Comparison of ENCODE assay signal across 9 mouse cellular contexts in the genomic region with DNA sequence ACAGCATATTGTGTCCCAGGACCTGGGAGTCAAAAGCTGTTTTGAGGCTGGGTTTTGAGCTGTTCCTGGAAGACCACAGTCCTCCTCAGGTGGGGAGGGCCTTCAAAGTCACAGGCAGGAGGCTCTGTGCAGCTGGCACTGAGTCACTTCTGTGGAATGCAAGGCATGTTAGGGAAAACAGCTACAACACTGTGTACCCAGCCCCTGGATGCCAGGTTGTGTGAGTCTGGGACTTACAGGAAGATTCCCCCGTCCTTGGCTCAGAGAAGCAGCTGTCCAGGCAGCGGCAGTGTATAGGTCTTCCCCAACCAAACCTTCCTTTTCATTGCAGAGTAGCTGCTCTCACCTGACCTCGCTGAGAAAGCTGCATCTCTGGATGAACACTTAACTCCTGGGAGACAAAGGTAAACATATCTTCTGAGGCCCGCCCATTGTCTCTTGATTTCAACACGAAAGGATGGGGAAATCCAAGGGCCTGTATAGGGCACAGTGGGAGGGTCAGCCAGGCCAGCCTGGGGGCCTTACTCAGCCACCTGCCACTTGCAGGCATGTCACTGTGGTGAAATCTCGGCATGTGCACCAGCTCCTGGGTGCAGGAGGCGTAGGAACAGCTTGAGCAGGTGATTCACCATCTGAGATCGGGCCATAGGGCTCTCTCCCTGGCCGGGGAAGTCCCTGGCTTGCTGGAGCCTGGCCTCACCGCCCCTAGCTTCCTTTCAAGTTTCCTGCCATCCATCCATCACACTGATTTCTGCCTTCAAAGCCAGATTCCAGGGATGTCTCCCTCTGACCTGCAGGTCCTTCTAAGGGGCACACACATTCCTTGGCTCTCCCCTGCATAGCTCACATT.
DNase-seq lines count a peak whose midpoint lies in the region; ATAC-seq and TF ChIP-seq lines count a peak whose summit lies in the region.
"Had no signal": no experiment of that assay in that cellular context is flagged by ENCODE, and none has a peak within 500 bp of the region (broad histone marks: within the 10 kb centered on the region; RNA-seq: fewer than 3 reads in every experiment).

No protein-coding gene starts in this region.

- WGBS in forebrain, embryonic 11.5 days: 26% methylated on average over 10 of the region's 10 CpGs
- 32% methylated on average over 10 of the region's 10 CpGs for WGBS in forebrain, embryonic 16.5 days
- 11% methylated on average over 10 of the region's 10 CpGs for WGBS in lung, postnatal 0 days

- no peak overlapping the region for H3K27ac ChIP-seq in forebrain, embryonic 11.5 days (ENCODE audit: low read depth, low read length)
- H3K27ac ChIP-seq in forebrain, embryonic 16.5 days (ENCODE audit: low read length): no peak overlapping the region
- H3K27ac ChIP-seq in lung, postnatal 0 days (ENCODE audit: low read length): peak overlapping the region; percentile 66
- H3K27ac ChIP-seq: neural tube, embryonic 12.5 days had no signal

- TF ChIP-seq EP300 in lung, postnatal 0 days (IDR thresholded peaks at IDR 0.05): peak; percentile 59

- no peaks in the 10 kb centered on the region for H3K36me3 ChIP-seq in forebrain, embryonic 11.5 days (ENCODE audit: control insufficient read depth, insufficient read depth, low read length)
- H3K36me3 ChIP-seq in forebrain, embryonic 16.5 days (ENCODE audit: control insufficient read depth, insufficient read depth): no peaks in the 10 kb centered on the region
- H3K36me3 ChIP-seq in lung, postnatal 0 days (ENCODE audit: insufficient read depth, low read length): no peaks in the 10 kb centered on the region
- H3K36me3 ChIP-seq: neural tube, embryonic 12.5 days had no signal

- ATAC-seq in forebrain, embryonic 11.5 days (replicated peaks; ENCODE audit: low FRiP score): no peak
- ATAC-seq in forebrain, embryonic 16.5 days: no peak
- peak; percentile 84 for ATAC-seq in lung, postnatal 0 days
- no peak for ATAC-seq in megakaryocyte-erythroid progenitor cell, adult 5-6 weeks (replicated peaks; ENCODE audit: low FRiP score, low TSS enrichment, poor library complexity, severe bottlenecking)

- H3K4me2 ChIP-seq in forebrain, embryonic 11.5 days (ENCODE audit: low read depth, low read length, severe bottlenecking): no peak overlapping the region
- H3K4me2 ChIP-seq in forebrain, embryonic 16.5 days (ENCODE audit: low read length): no peak overlapping the region
- H3K4me2 ChIP-seq in lung, postnatal 0 days (replicated peaks; ENCODE audit: low read depth, low read length): peak overlapping the region; percentile 28
- H3K4me2 ChIP-seq: neural tube, embryonic 12.5 days had no signal

- H3K4me1 ChIP-seq in forebrain, embryonic 11.5 days (replicated peaks; ENCODE audit: control insufficient read depth, insufficient read depth, low read length): peaks cover 6% of the 10 kb centered on the region; the same call in 1 of the 2 replicates
- H3K4me1 ChIP-seq in forebrain, embryonic 16.5 days (replicated peaks; ENCODE audit: control insufficient read depth, insufficient read depth, low read length): peaks cover 5% of the 10 kb centered on the region; the same call in 1 of the 2 replicates
- H3K4me1 ChIP-seq in lung, postnatal 0 days (ENCODE audit: insufficient read depth, low read depth, low read length): peaks cover 13% of the 10 kb centered on the region

- H3K27me3 ChIP-seq in forebrain, embryonic 11.5 days (ENCODE audit: control insufficient read depth, insufficient read depth, low read length): peaks cover 2% of the 10 kb centered on the region; the same call in 1 of the 2 replicates
- no peaks in the 10 kb centered on the region for H3K27me3 ChIP-seq in forebrain, embryonic 16.5 days (replicated peaks; ENCODE audit: control insufficient read depth, insufficient read depth, low read length)
- H3K27me3 ChIP-seq in lung, postnatal 0 days (replicated peaks; ENCODE audit: insufficient read depth, low read length): no peaks in the 10 kb centered on the region
- H3K27me3 ChIP-seq: neural tube, embryonic 12.5 days had no signal

- no peak for TF ChIP-seq CTCF in lung, postnatal 0 days (IDR thresholded peaks at IDR 0.05)

- no peak overlapping the region for H3K4me3 ChIP-seq in forebrain, embryonic 11.5 days (ENCODE audit: low read depth, low read length)
- no peak overlapping the region for H3K4me3 ChIP-seq in forebrain, embryonic 16.5 days (replicated peaks; ENCODE audit: low read length)
- H3K4me3 ChIP-seq in lung, postnatal 0 days (ENCODE audit: low read depth, low read length): no peak overlapping the region
- H3K4me3 ChIP-seq: neural tube, embryonic 12.5 days had no signal

- no peaks in the 10 kb centered on the region for H3K9me3 ChIP-seq in forebrain, embryonic 11.5 days (ENCODE audit: control insufficient read depth, low read length)
- H3K9me3 ChIP-seq in forebrain, embryonic 16.5 days (ENCODE audit: control insufficient read depth, low read length): no peaks in the 10 kb centered on the region
- H3K9me3 ChIP-seq in lung, postnatal 0 days (ENCODE audit: low read length): no peaks in the 10 kb centered on the region
- H3K9me3 ChIP-seq: neural tube, embryonic 12.5 days had no signal

- no peak for DNase-seq in forebrain, embryonic 11.5 days (ENCODE audit: low spot score)
- peak; percentile 88 for DNase-seq in Muller cell, postnatal 12 days (ENCODE audit: inconsistent ontology term)
- peak; percentile 72 for DNase-seq in gonadal fat pad, adult 2 months (ENCODE audit: low read depth)
- DNase-seq in lung, postnatal 0 days (ENCODE audit: low spot score): peak; percentile 66
- DNase-seq in frontal cortex, postnatal 36 days (ENCODE audit: low spot score in 2 of 2): no peak
- no peak for DNase-seq in left cerebral cortex, adult 8-10 months (ENCODE audit: low spot score in 2 of 2)

- H3K9ac ChIP-seq in forebrain, embryonic 11.5 days (ENCODE audit: low read length): peak overlapping the region; percentile 23
- no peak overlapping the region for H3K9ac ChIP-seq in forebrain, embryonic 16.5 days (replicated peaks; ENCODE audit: low read depth, low read length)
- no peak overlapping the region for H3K9ac ChIP-seq in lung, postnatal 0 days (replicated peaks; ENCODE audit: low read depth)
- H3K9ac ChIP-seq: neural tube, embryonic 12.5 days had no signal

Comparison
In these comparisons a context has a peak if more than half of its experiments do, and no peak if none do; other contexts are left out.
1. DNase-seq: peak in Muller cell, postnatal 12 days (single experiment), gonadal fat pad, adult 2 months (single experiment) and lung, postnatal 0 days (single experiment); none in forebrain, embryonic 11.5 days (single experiment), frontal cortex, postnatal 36 days (0 of 2) and left cerebral cortex, adult 8-10 months (0 of 2).